Mouse (Mus musculus) intestine, embryonic 15.5 days (tissue): ENCODE results near the gene Exosc3. TPM values are rescaled to one million over a fixed set of nuclear protein-coding genes. Genes with fewer than 3 reads are reported as not detected.

ENCODE experiments used
- ATAC-seq: fragments of 200-750 bp; cut with Nextera tagmentation; 2 replicates; pipeline ENCODE4 v1.8.0; 2017; ENCODE audit warnings: moderate TSS enrichment, moderate library complexity
- H3K27ac ChIP-seq: fragments of 300-500 bp; sonication (generic); 2 replicates; pipeline ENCODE4 v1.5.1; 2015; ENCODE audit warnings: mild to moderate bottlenecking, inconsistent platforms
- H3K27me3 ChIP-seq: fragments of 300-500 bp; sonication (generic); replicated peaks from 2 replicates; pipeline ENCODE4 v1.6.1; 2015; ENCODE audit warnings: inconsistent platforms
- H3K36me3 ChIP-seq: fragments of 300-500 bp; sonication (generic); 2 replicates; pipeline ENCODE4 v1.6.1; 2015; ENCODE audit warnings: inconsistent platforms
- H3K4me1 ChIP-seq: fragments of 300-500 bp; sonication (generic); replicated peaks from 2 replicates; pipeline ENCODE4 v1.6.1; 2015; ENCODE audit warnings: inconsistent platforms
- H3K4me2 ChIP-seq: fragments of 300-500 bp; sonication (generic); replicated peaks from 2 replicates; pipeline ENCODE4 v1.6.1; 2015; ENCODE audit warnings: mild to moderate bottlenecking, inconsistent platforms
- H3K4me3 ChIP-seq: fragments of 300-500 bp; sonication (generic); replicated peaks from 2 replicates; pipeline ENCODE4 v1.5.1; 2015; ENCODE audit warnings: inconsistent platforms
- H3K9ac ChIP-seq: fragments of 300-500 bp; sonication (generic); 2 replicates; pipeline ENCODE4 v1.6.1; 2015; ENCODE audit warnings: inconsistent platforms
- H3K9me3 ChIP-seq: fragments of 300-500 bp; sonication (generic); 2 replicates; pipeline ENCODE4 v1.6.1; 2016; ENCODE audit warnings: inconsistent platforms
- WGBS: fragments of 180-500 bp; shearing (Covaris S2); methylation state at CpG from one replicate; pipeline ENCODE4 v1.1.7; 2015; 5-methylcytosine and 5-hydroxymethylcytosine counted together
- polyA plus RNA-seq: library from polyadenylated mRNA; unstranded; fragments of >200 nt; fragmentation: Nextera tagmentation; extraction: Ambion mirVana; gene quantifications from 2 replicates; pipeline ENCODE4 v1.2.1, GENCODE M21; 2015

Gene Exosc3
- polyA plus RNA-seq, 1 experiment from 2014 or later: 90.4 TPM

- Histone ChIP-seq H3K9me3 (no peaks in the 10 kb centered on the region), H3K27ac (0 out of 2 replicates have a peak overlapping the region, but pooled peaks have one; percentile 36), H3K9ac (no peak overlapping the region), H3K4me2 (0 out of 2 replicates have a peak overlapping the region, but pooled peaks have one; percentile 22), H3K4me3 (no peak overlapping the region), H3K27me3 (no peaks in the 10 kb centered on the region), H3K4me1 (peaks cover 3% of the 10 kb centered on the region; the same call in 1 of the 2 replicates), H3K36me3 (no peaks in the 10 kb centered on the region)
- ATAC-seq: peak; percentile 78
- WGBS: 38% methylated on average over 10 of the region's 10 CpGs
These were observed 71.5 kb downstream of the Exosc3 start for GRCm38 (mm10) chr4:45271041-45271452.

- no peak overlapping the region for H3K27ac ChIP-seq
- H3K27me3 ChIP-seq: no peaks in the 10 kb centered on the region
- no peak overlapping the region for H3K4me2 ChIP-seq
- H3K4me3 ChIP-seq: no peak overlapping the region
- WGBS: 40% methylated on average over 3 of the region's 3 CpGs
- ATAC-seq: no peak
- H3K9me3 ChIP-seq: no peaks in the 10 kb centered on the region
- no peak overlapping the region for H3K9ac ChIP-seq
- peaks cover 3% of the 10 kb centered on the region; the same call in 1 of the 2 replicates for H3K4me1 ChIP-seq
- H3K36me3 ChIP-seq: no peaks in the 10 kb centered on the region
These were observed 74.6 kb downstream of the Exosc3 start for GRCm38 (mm10) chr4:45267883-45268282.

Other genes starting within 250 kb of the Exosc3 start
- gene Tomm5, start 234.6 kb downstream of the Exosc3 start, polyA plus RNA-seq: 407 and 433 TPM in 2 replicates
- gene Frmpd1, start 157.9 kb downstream of the Exosc3 start, polyA plus RNA-seq: 0.48 and 0.57 TPM in 2 replicates
- gene Trmt10b, start 45.6 kb downstream of the Exosc3 start, polyA plus RNA-seq: 13.0 and 13.7 TPM in 2 replicates
- gene Dcaf10, start 631 bp downstream of the Exosc3 start, polyA plus RNA-seq: 9.3 and 9.5 TPM in 2 replicates
- 53.1 and 54.2 TPM in 2 replicates for gene Slc25a51, start 66.0 kb upstream of the Exosc3 start, polyA plus RNA-seq
- 4.0 and 4.8 TPM in 2 replicates for gene Shb, start 189.7 kb upstream of the Exosc3 start, polyA plus RNA-seq